21 mouse cellular contexts compared by ENCODE assay signal in genomic region chr17:47648966-47649365, GRCm38 (mm10). TPM values are rescaled to one million over a fixed set of nuclear protein-coding genes. Genes with fewer than 3 reads are reported as not detected.
A peak's percentile ranks its signal among the peaks of the same experiment; 100 is the strongest.
DNase-seq lines count a peak whose midpoint lies in the region; ATAC-seq and TF ChIP-seq lines count a peak whose summit lies in the region.
"Had no signal": no experiment of that assay in that cellular context is flagged by ENCODE, and none has a peak within 500 bp of the region (broad histone marks: within the 10 kb centered on the region; RNA-seq: fewer than 3 reads in every experiment).

No protein-coding gene starts in this region.

- no peak for TF ChIP-seq CTCF in hindbrain, postnatal 0 days (IDR thresholded peaks at IDR 0.05; ENCODE audit: low read depth)

- no peak for ATAC-seq in hindbrain, postnatal 0 days
- ATAC-seq: hindbrain, embryonic 16.5 days; intestine, postnatal 0 days; liver, embryonic 12.5 days had no signal

- DNase-seq in embryo, embryonic 10 days (ENCODE audit: low spot score) = peak; percentile 29
- no peak for DNase-seq in embryo, embryonic 9.5 days (ENCODE audit: extremely low spot score)
- peak; percentile 13 for DNase-seq in hindbrain, embryonic 10.5 days (ENCODE audit: low spot score)
- no peak for DNase-seq in hindbrain, postnatal 0 days (ENCODE audit: low spot score)
- DNase-seq in ES-E14 (ENCODE audit: low read depth, low spot score) = peak; percentile 56
- DNase-seq in mesoderm, embryonic 11.5 days (ENCODE audit: low read depth, low spot score) = peak; percentile 14
- DNase-seq in lung, postnatal 25 days (ENCODE audit: low spot score) = no peak
- no peak for DNase-seq in layer of hippocampus, adult 11-12 months (ENCODE audit: low spot score)
- DNase-seq: cerebellum, adult 9-10 months; heart, postnatal 4 days; kidney, postnatal 4 days; lung, adult 2 months; lung, postnatal 36 days; right cerebral cortex, adult 18-20 months had no signal

- no peak overlapping the region for H3K4me3 ChIP-seq in hindbrain, embryonic 10.5 days
- H3K4me3 ChIP-seq in hindbrain, postnatal 0 days (ENCODE audit: low read length) = no peak overlapping the region
- no peak overlapping the region for H3K4me3 ChIP-seq in ES-E14 (ENCODE audit: insufficient read depth in 1 of 2, low read depth in 1 of 2, low read length in 2 of 2, poor library complexity in 1 of 2, severe bottlenecking in 1 of 2)
- H3K4me3 ChIP-seq: embryonic facial prominence, embryonic 15.5 days; heart, embryonic 15.5 days; kidney, embryonic 15.5 days; limb, embryonic 12.5 days; liver, embryonic 12.5 days had no signal

- H3K4me2 ChIP-seq in hindbrain, postnatal 0 days (ENCODE audit: low read depth, low read length) = no peak overlapping the region
- H3K4me2 ChIP-seq: embryonic facial prominence, embryonic 15.5 days; heart, embryonic 15.5 days; kidney, embryonic 15.5 days; limb, embryonic 12.5 days; liver, embryonic 12.5 days had no signal

- peak overlapping the region; percentile 78; the same call in 1 of the 2 replicates for H3K27ac ChIP-seq in hindbrain, embryonic 10.5 days
- H3K27ac ChIP-seq in hindbrain, postnatal 0 days = no peak overlapping the region
- peak overlapping the region; percentile 27; the same call in 1 of the 2 replicates for H3K27ac ChIP-seq in ES-E14 (ENCODE audit: insufficient read depth, low read depth, low read length, poor library complexity, severe bottlenecking)
- H3K27ac ChIP-seq: embryonic facial prominence, embryonic 15.5 days; heart, embryonic 15.5 days; kidney, embryonic 15.5 days; limb, embryonic 12.5 days; liver, embryonic 12.5 days had no signal

- 49% methylated on average over 4 of the region's 4 CpGs for WGBS in hindbrain, embryonic 10.5 days
- WGBS in hindbrain, postnatal 0 days = 47% methylated on average over 4 of the region's 4 CpGs

- in situ Hi-C loops in ES-E14 (cut with MboI; ENCODE audit: low sequenced_read_pairs in 2 of 2, unreplicated experiment in 2 of 2) = no loop called here

- no peaks in the 10 kb centered on the region for H3K9me3 ChIP-seq in hindbrain, embryonic 10.5 days
- no peaks in the 10 kb centered on the region for H3K9me3 ChIP-seq in hindbrain, postnatal 0 days (ENCODE audit: low read length)
- no peaks in the 10 kb centered on the region for H3K9me3 ChIP-seq in ES-E14 (ENCODE audit: control insufficient read depth, insufficient read depth, low read depth, low read length)
- H3K9me3 ChIP-seq: embryonic facial prominence, embryonic 15.5 days; heart, embryonic 15.5 days; kidney, embryonic 15.5 days; limb, embryonic 12.5 days; liver, embryonic 12.5 days had no signal

- no peaks in the 10 kb centered on the region for H3K27me3 ChIP-seq in hindbrain, embryonic 10.5 days (ENCODE audit: insufficient read depth, poor library complexity, severe bottlenecking)
- no peaks in the 10 kb centered on the region for H3K27me3 ChIP-seq in hindbrain, postnatal 0 days (ENCODE audit: insufficient read depth, low read length)
- H3K27me3 ChIP-seq: embryonic facial prominence, embryonic 15.5 days; heart, embryonic 15.5 days; kidney, embryonic 15.5 days; limb, embryonic 12.5 days; liver, embryonic 12.5 days had no signal

- H3K4me1 ChIP-seq in hindbrain, embryonic 10.5 days (replicated peaks) = peaks cover 38% of the 10 kb centered on the region
- H3K4me1 ChIP-seq in hindbrain, postnatal 0 days (ENCODE audit: insufficient read depth, low read length) = no peaks in the 10 kb centered on the region
- H3K4me1 ChIP-seq in ES-E14 (ENCODE audit: control insufficient read depth in 2 of 2, insufficient read depth in 2 of 2, low read length in 2 of 2, poor library complexity in 1 of 2) = peaks cover 3% of the 10 kb centered on the region in 2 experiments; a peak in 1 of 4 replicates
- H3K4me1 ChIP-seq: embryonic facial prominence, embryonic 15.5 days; heart, embryonic 15.5 days; kidney, embryonic 15.5 days; limb, embryonic 12.5 days had no signal

- peaks cover 5% of the 10 kb centered on the region; the same call in 1 of the 2 replicates for H3K36me3 ChIP-seq in hindbrain, embryonic 10.5 days
- H3K36me3 ChIP-seq in hindbrain, postnatal 0 days (ENCODE audit: insufficient read depth, low read length) = no peaks in the 10 kb centered on the region
- no peaks in the 10 kb centered on the region for H3K36me3 ChIP-seq in ES-E14 (ENCODE audit: control insufficient read depth, insufficient read depth, low read length, poor library complexity, severe bottlenecking)
- H3K36me3 ChIP-seq: embryonic facial prominence, embryonic 15.5 days; heart, embryonic 15.5 days had no signal

- H3K9ac ChIP-seq in hindbrain, postnatal 0 days (replicated peaks; ENCODE audit: low read length) = no peak overlapping the region
- H3K9ac ChIP-seq in ES-E14 (ENCODE audit: insufficient read depth, low read depth, low read length, poor library complexity, severe bottlenecking) = no peak overlapping the region
- H3K9ac ChIP-seq: embryonic facial prominence, embryonic 15.5 days; heart, embryonic 15.5 days; kidney, embryonic 15.5 days; limb, embryonic 12.5 days; liver, embryonic 12.5 days had no signal

TF ChIP-seq in ES-E14, 5 proteins besides CTCF, POLR2A, EP300 and RAD21:
- no peak for TF ChIP-seq ZNF384 (IDR thresholded peaks at IDR 0.05; ENCODE audit: low read depth, low read length)
- no peak for TF ChIP-seq MAFK (IDR thresholded peaks at IDR 0.05; ENCODE audit: insufficient read depth, low read depth, low read length)
- no peak for TF ChIP-seq CHD2 (IDR thresholded peaks at IDR 0.05; ENCODE audit: low read depth, low read length)
- no peak for TF ChIP-seq ZC3H11A (IDR thresholded peaks at IDR 0.05; ENCODE audit: borderline replicate concordance, low read depth, low read length)
- no peak for TF ChIP-seq HCFC1 (IDR thresholded peaks at IDR 0.05; ENCODE audit: borderline replicate concordance, insufficient read depth, low read length)

RNA-seq across cellular contexts. Expression of gene Usp49, which starts 18.5 kb away (rescaled TPM):
- polyA plus RNA-seq in hindbrain, embryonic 10.5 days (2016; fragmentation: Nextera tagmentation; extraction: Ambion mirVana) = 6.7 and 8.4 TPM in 2 replicates
- total RNA-seq in hindbrain, postnatal 0 days (2014; rRNA removed) = 20.7 and 25.5 TPM in 2 replicates
- polyA plus RNA-seq in hindbrain, postnatal 0 days (2015; fragmentation: Nextera tagmentation; extraction: Ambion mirVana) = 4.2 and 4.9 TPM in 2 replicates
- total RNA-seq in ES-E14 (2012; rRNA removed) = 10.0 and 15.5 TPM in 2 replicates

RNA-seq across cellular contexts. Expression of gene Gm20517, which starts 37.6 kb away (rescaled TPM):
- polyA plus RNA-seq in hindbrain, embryonic 10.5 days (2016; fragmentation: Nextera tagmentation; extraction: Ambion mirVana) = 1.9 and 2.1 TPM in 2 replicates
- total RNA-seq in hindbrain, postnatal 0 days (2014; rRNA removed) = 4.6 and 4.8 TPM in 2 replicates
- polyA plus RNA-seq in hindbrain, postnatal 0 days (2015; fragmentation: Nextera tagmentation; extraction: Ambion mirVana) = 1.2 and 1.6 TPM in 2 replicates
- total RNA-seq in ES-E14 (2012; rRNA removed) = 4.9 and 5.4 TPM in 2 replicates

RNA-seq across cellular contexts. Expression of gene Med20, which starts 37.6 kb away (rescaled TPM):
- 41.2 and 45.9 TPM in 2 replicates for polyA plus RNA-seq in hindbrain, embryonic 10.5 days (2016; fragmentation: Nextera tagmentation; extraction: Ambion mirVana)
- total RNA-seq in hindbrain, postnatal 0 days (2014; rRNA removed) = 27.9 and 40.9 TPM in 2 replicates
- 27.3 and 27.9 TPM in 2 replicates for polyA plus RNA-seq in hindbrain, postnatal 0 days (2015; fragmentation: Nextera tagmentation; extraction: Ambion mirVana)
- total RNA-seq in ES-E14 (2012; rRNA removed) = 43.4 and 46.1 TPM in 2 replicates

RNA-seq across cellular contexts. Expression of gene Bysl, which starts 37.7 kb away (rescaled TPM):
- 39.0 and 40.6 TPM in 2 replicates for polyA plus RNA-seq in hindbrain, embryonic 10.5 days (2016; fragmentation: Nextera tagmentation; extraction: Ambion mirVana)
- total RNA-seq in hindbrain, postnatal 0 days (2014; rRNA removed) = 20.2 and 25.7 TPM in 2 replicates
- polyA plus RNA-seq in hindbrain, postnatal 0 days (2015; fragmentation: Nextera tagmentation; extraction: Ambion mirVana) = 25.3 and 27.1 TPM in 2 replicates
- 51.5 and 51.8 TPM in 2 replicates for total RNA-seq in ES-E14 (2012; rRNA removed)

RNA-seq across cellular contexts. Expression of gene Tomm6, which starts 39.2 kb away (rescaled TPM):
- polyA plus RNA-seq in hindbrain, embryonic 10.5 days (2016; fragmentation: Nextera tagmentation; extraction: Ambion mirVana) = 369 and 408 TPM in 2 replicates
- total RNA-seq in hindbrain, postnatal 0 days (2014; rRNA removed) = 158 and 198 TPM in 2 replicates
- polyA plus RNA-seq in hindbrain, postnatal 0 days (2015; fragmentation: Nextera tagmentation; extraction: Ambion mirVana) = 343 and 371 TPM in 2 replicates
- total RNA-seq in ES-E14 (2012; rRNA removed) = 54.7 and 55.8 TPM in 2 replicates

Comparison
In these comparisons a context has a peak if more than half of its experiments do, and no peak if none do; other contexts are left out.
1. DNase-seq: peak in embryo, embryonic 10 days (single experiment), hindbrain, embryonic 10.5 days (single experiment), ES-E14 (single experiment) and mesoderm, embryonic 11.5 days (single experiment); none in embryo, embryonic 9.5 days (single experiment), hindbrain, postnatal 0 days (single experiment), lung, postnatal 25 days (single experiment) and layer of hippocampus, adult 11-12 months (single experiment).